In genomic region chr13:38109081-38109480, GRCm38 (mm10) we compare ENCODE assay signal across 25 mouse cellular contexts. TPM values are rescaled to one million over a fixed set of nuclear protein-coding genes. Genes with fewer than 3 reads are reported as not detected.
DNase-seq lines count a peak whose midpoint lies in the region; ATAC-seq and TF ChIP-seq lines count a peak whose summit lies in the region.
"Had no signal": no experiment of that assay in that cellular context is flagged by ENCODE, and none has a peak within 500 bp of the region (broad histone marks: within the 10 kb centered on the region; RNA-seq: fewer than 3 reads in every experiment).

No protein-coding gene starts in this region.

- DNase-seq in R1 (ENCODE audit: low read depth, low spot score) = peak; percentile 99
- no peak for DNase-seq in layer of hippocampus, postnatal 36 days
- DNase-seq: adrenal gland, adult 8-10 months; adrenal gland, postnatal 36 days; cerebellum, adult 18-20 months; cerebellum, adult 9-10 months; cerebellum, postnatal 14 days; forebrain, postnatal 0 days; gastrocnemius, postnatal 25 days; heart, adult 2 months; heart, postnatal 14 days had no signal

- no peaks in the 10 kb centered on the region for H3K79me2 ChIP-seq in myocyte (ENCODE audit: control insufficient read depth, insufficient read depth)

- 81% methylated on average over 9 of the region's 9 CpGs for WGBS in midbrain, embryonic 13.5 days

- peak overlapping the region; percentile 8; the same call in 1 of the 2 replicates for H3K4me3 ChIP-seq in E14TG2a.4 (replicated peaks; ENCODE audit: low read length)
- H3K4me3 ChIP-seq in ES-Bruce4 (ENCODE audit: low read depth, low read length) = no peak overlapping the region
- H3K4me3 ChIP-seq in myocyte = no peak overlapping the region
- no peak overlapping the region for H3K4me3 ChIP-seq in midbrain, embryonic 13.5 days (replicated peaks)
- H3K4me3 ChIP-seq: embryonic facial prominence, embryonic 12.5 days; embryonic facial prominence, embryonic 15.5 days; heart, adult 2 months; heart, embryonic 10.5 days; heart, embryonic 13.5 days; hindbrain, embryonic 12.5 days; hindbrain, embryonic 15.5 days had no signal

- no peak for ATAC-seq in midbrain, embryonic 13.5 days
- ATAC-seq: CD4-positive, CD25-positive, alpha-beta regulatory T cell, adult 4 months; forebrain, embryonic 14.5 days; forebrain, postnatal 0 days; intestine, postnatal 0 days had no signal

- TF ChIP-seq CTCF in E14TG2a.4 (conservative IDR thresholded peaks at IDR 0.05; ENCODE audit: low read length) = no peak
- no peak for TF ChIP-seq CTCF in ES-Bruce4 (IDR thresholded peaks at IDR 0.05; ENCODE audit: low read depth, low read length)

- TF ChIP-seq POLR2A in ES-Bruce4 (IDR thresholded peaks at IDR 0.05; ENCODE audit: insufficient read depth, low read length) (no peak), myocyte (IDR thresholded peaks at IDR 0.05; ENCODE audit: insufficient read length, low read depth) (no peak)

- H3K36me3 ChIP-seq in E14TG2a.4 (ENCODE audit: insufficient read depth, low read length) = no peaks in the 10 kb centered on the region
- no peaks in the 10 kb centered on the region for H3K36me3 ChIP-seq in ES-Bruce4 (ENCODE audit: control insufficient read depth, insufficient read depth, low read length, poor library complexity, severe bottlenecking)
- H3K36me3 ChIP-seq in myocyte (ENCODE audit: control insufficient read depth, insufficient read depth) = no peaks in the 10 kb centered on the region
- no peaks in the 10 kb centered on the region for H3K36me3 ChIP-seq in midbrain, embryonic 13.5 days
- H3K36me3 ChIP-seq: embryonic facial prominence, embryonic 12.5 days; embryonic facial prominence, embryonic 15.5 days; heart, embryonic 10.5 days; heart, embryonic 13.5 days; hindbrain, embryonic 12.5 days; hindbrain, embryonic 15.5 days had no signal

- H3K4me1 ChIP-seq in E14TG2a.4 (replicated peaks; ENCODE audit: low read depth, low read length) (peaks cover 46% of the 10 kb centered on the region), ES-Bruce4 (ENCODE audit: control insufficient read depth, insufficient read depth, low read length) (peaks cover 2% of the 10 kb centered on the region)
- H3K4me1 ChIP-seq in midbrain, embryonic 13.5 days (replicated peaks) = no peaks in the 10 kb centered on the region
- H3K4me1 ChIP-seq: embryonic facial prominence, embryonic 12.5 days; heart, embryonic 10.5 days; heart, embryonic 13.5 days; hindbrain, embryonic 12.5 days; hindbrain, embryonic 15.5 days had no signal

- H3K27me3 ChIP-seq in E14TG2a.4 (ENCODE audit: insufficient read depth, low read length) (no peaks in the 10 kb centered on the region), ES-Bruce4 (ENCODE audit: control insufficient read depth, insufficient read depth, low read length, poor library complexity, severe bottlenecking) (no peaks in the 10 kb centered on the region), myocyte (ENCODE audit: control insufficient read depth, insufficient read depth, insufficient read length) (no peaks in the 10 kb centered on the region)
- H3K27me3 ChIP-seq in midbrain, embryonic 13.5 days = no peaks in the 10 kb centered on the region
- H3K27me3 ChIP-seq: embryonic facial prominence, embryonic 12.5 days; embryonic facial prominence, embryonic 15.5 days; heart, embryonic 13.5 days; hindbrain, embryonic 12.5 days; hindbrain, embryonic 15.5 days had no signal

- H3K27ac ChIP-seq in ES-Bruce4 (ENCODE audit: insufficient read depth, low read length) = peak overlapping the region; percentile 91
- no peak overlapping the region for H3K27ac ChIP-seq in midbrain, embryonic 13.5 days
- H3K27ac ChIP-seq: embryonic facial prominence, embryonic 12.5 days; embryonic facial prominence, embryonic 15.5 days; heart, adult 2 months; heart, embryonic 10.5 days; heart, embryonic 13.5 days; hindbrain, embryonic 12.5 days; hindbrain, embryonic 15.5 days had no signal

- H3K9me3 ChIP-seq in E14TG2a.4 (ENCODE audit: low read length) (no peaks in the 10 kb centered on the region), ES-Bruce4 (replicated peaks; ENCODE audit: control insufficient read depth, insufficient read depth, low read length, poor library complexity, severe bottlenecking) (no peaks in the 10 kb centered on the region)
- H3K9me3 ChIP-seq in midbrain, embryonic 13.5 days = no peaks in the 10 kb centered on the region
- H3K9me3 ChIP-seq: embryonic facial prominence, embryonic 12.5 days; embryonic facial prominence, embryonic 15.5 days; heart, embryonic 10.5 days; heart, embryonic 13.5 days; hindbrain, embryonic 12.5 days; hindbrain, embryonic 15.5 days had no signal

- no peak overlapping the region for H3K4me2 ChIP-seq in myocyte (ENCODE audit: low read depth)
- no peak overlapping the region for H3K4me2 ChIP-seq in midbrain, embryonic 13.5 days (replicated peaks)
- H3K4me2 ChIP-seq: embryonic facial prominence, embryonic 12.5 days; embryonic facial prominence, embryonic 15.5 days; heart, embryonic 13.5 days; hindbrain, embryonic 12.5 days; hindbrain, embryonic 15.5 days had no signal

- TF ChIP-seq EP300 in ES-Bruce4 (IDR thresholded peaks at IDR 0.05; ENCODE audit: insufficient read depth, low read depth, low read length) = peak; percentile 94

- no peak overlapping the region for H3K9ac ChIP-seq in ES-Bruce4 (ENCODE audit: low read depth, poor library complexity, severe bottlenecking)
- H3K9ac ChIP-seq in midbrain, embryonic 13.5 days (replicated peaks) = no peak overlapping the region
- H3K9ac ChIP-seq: embryonic facial prominence, embryonic 12.5 days; embryonic facial prominence, embryonic 15.5 days; forebrain, postnatal 0 days; heart, embryonic 13.5 days; hindbrain, embryonic 12.5 days; hindbrain, embryonic 15.5 days had no signal

- H3ac ChIP-seq in myocyte (ENCODE audit: control insufficient read depth, insufficient read length) = no peak overlapping the region

TF ChIP-seq in myocyte, 11 proteins besides CTCF, POLR2A, EP300 and RAD21:
- peak in 2 of 3 experiments; percentile 32 to 39 for TF ChIP-seq MYOD1 (IDR thresholded peaks at IDR 0.05; ENCODE audit: control insufficient read depth in 1 of 3, insufficient read length in 2 of 3, low read depth in 2 of 3)
- TF ChIP-seq E2F4 (IDR thresholded peaks at IDR 0.05; ENCODE audit: insufficient read depth) = no peak

RNA-seq across cellular contexts. Expression of gene Dsp, which starts 42.0 kb away (rescaled TPM):
- 118 and 134 TPM in 2 replicates for polyA plus RNA-seq in ES-Bruce4 (2011; ENCODE audit: insufficient read depth, insufficient read length, low read depth, missing spikeins)
- polyA plus RNA-seq in myocyte (2012; fragmentation: generic; extraction: Trizol) = not detected
- total RNA-seq in layer of hippocampus, postnatal 36 days (2021) = 10 to 100 TPM; 11.1 to 17.5 TPM
- polyA plus RNA-seq in midbrain, embryonic 13.5 days (2015; fragmentation: Nextera tagmentation; extraction: Ambion mirVana) = 0.09 and 0.15 TPM in 2 replicates
- polyA plus RNA-seq: C2C12 had no signal

Comparison
In these comparisons a context has a peak if more than half of its experiments do, and no peak if none do; other contexts are left out.
1. RNA of gene Dsp, which starts 42.0 kb away (polyA plus RNA-seq): 118 to 134 TPM in ES-Bruce4; 0.09 to 0.15 TPM in midbrain, embryonic 13.5 days and not detected in myocyte (single experiment); every median in the first group is over 100 times any median in the second.